ENCODE assay signal across 30 mouse cellular contexts in genomic region chr2:125335206-125335605, GRCm38 (mm10).
"Had no signal": no experiment of that assay in that cellular context is flagged by ENCODE, and none has a peak within 500 bp of the region (broad histone marks: within the 10 kb centered on the region; RNA-seq: fewer than 3 reads in every experiment).

No protein-coding gene starts in this region.

- H3K4me3 ChIP-seq: left cerebral cortex, adult 2 months; limb, embryonic 10.5 days; limb, embryonic 12.5 days; limb, embryonic 13.5 days; limb, embryonic 15.5 days; liver, embryonic 12.5 days; liver, embryonic 13.5 days; liver, embryonic 15.5 days; lung, embryonic 15.5 days; megakaryocyte, embryonic 14.5 days; midbrain, embryonic 10.5 days; midbrain, embryonic 12.5 days; midbrain, embryonic 15.5 days; neural tube, embryonic 12.5 days had no signal

- DNase-seq: left cerebral cortex, postnatal 4 days; liver; liver, embryonic 13.5 days; liver, postnatal 0 days; lung, adult 18-20 months; lung, adult 2 months; lung, embryonic 14.5 days; lung, postnatal 10 days; lung, postnatal 14 days; lung, postnatal 36 days; lung, postnatal 4 days; midbrain, embryonic 14.5 days had no signal

- H3K4me2 ChIP-seq: limb, embryonic 12.5 days; limb, embryonic 13.5 days; limb, embryonic 15.5 days; liver, embryonic 11.5 days; liver, embryonic 12.5 days; liver, embryonic 13.5 days; liver, embryonic 15.5 days; lung, embryonic 14.5 days; lung, embryonic 15.5 days; midbrain, embryonic 12.5 days; midbrain, embryonic 15.5 days; neural tube, embryonic 12.5 days had no signal

- H3K36me3 ChIP-seq: liver, embryonic 12.5 days; liver, embryonic 13.5 days; liver, embryonic 15.5 days; neural tube, embryonic 12.5 days had no signal

- H3K4me1 ChIP-seq: limb, embryonic 10.5 days; limb, embryonic 12.5 days; limb, embryonic 13.5 days; limb, embryonic 15.5 days; liver, embryonic 12.5 days; liver, embryonic 13.5 days; liver, embryonic 15.5 days; lung, embryonic 15.5 days; midbrain, embryonic 10.5 days; midbrain, embryonic 12.5 days; midbrain, embryonic 15.5 days; neural tube, embryonic 12.5 days had no signal

- H3K9me3 ChIP-seq: limb, embryonic 10.5 days; limb, embryonic 12.5 days; limb, embryonic 13.5 days; limb, embryonic 15.5 days; liver, embryonic 12.5 days; liver, embryonic 13.5 days; liver, embryonic 15.5 days; lung, embryonic 15.5 days; megakaryocyte, embryonic 14.5 days; midbrain, embryonic 10.5 days; midbrain, embryonic 12.5 days; midbrain, embryonic 15.5 days; neural tube, embryonic 12.5 days had no signal

- ATAC-seq: liver, embryonic 12.5 days; liver, postnatal 0 days; lung, postnatal 0 days; midbrain, embryonic 15.5 days; midbrain, embryonic 16.5 days had no signal

- H3K27me3 ChIP-seq: limb, embryonic 12.5 days; limb, embryonic 13.5 days; limb, embryonic 15.5 days; liver, embryonic 12.5 days; liver, embryonic 13.5 days; liver, embryonic 15.5 days; lung, embryonic 15.5 days; midbrain, embryonic 12.5 days; midbrain, embryonic 15.5 days; neural tube, embryonic 12.5 days had no signal

- H3K27ac ChIP-seq: left cerebral cortex, adult 2 months; limb, embryonic 10.5 days; limb, embryonic 12.5 days; limb, embryonic 13.5 days; limb, embryonic 15.5 days; liver, embryonic 12.5 days; liver, embryonic 13.5 days; liver, embryonic 14.5 days; liver, embryonic 15.5 days; lung, embryonic 15.5 days; macrophage; midbrain, embryonic 10.5 days; midbrain, embryonic 12.5 days; midbrain, embryonic 15.5 days; neural tube, embryonic 12.5 days had no signal

- H3K9ac ChIP-seq: limb, embryonic 12.5 days; limb, embryonic 13.5 days; limb, embryonic 15.5 days; liver, embryonic 12.5 days; liver, embryonic 13.5 days; liver, embryonic 14.5 days; liver, embryonic 15.5 days; liver, postnatal 0 days; lung, embryonic 14.5 days; lung, embryonic 15.5 days; midbrain, embryonic 12.5 days; midbrain, embryonic 15.5 days; neural tube, embryonic 12.5 days had no signal
